Mouse (Mus musculus): Measurements from ENCODE around the gene Git1. TPM values are rescaled to one million over a fixed set of nuclear protein-coding genes. Genes with fewer than 3 reads are reported as not detected.
A peak's percentile ranks its signal among the peaks of the same experiment; 100 is the strongest.

Git1 gene
- polyA plus RNA-seq, 1 experiment, result 15.6 TPM

GRCm38 (mm10) chr11:77502481-77502880, 9.1 kb downstream of the Git1 start:
- Histone ChIP-seq H3K4me1 (ENCODE audit: control insufficient read depth, insufficient read depth, insufficient read length, low read length) (peaks cover 17% of the 10 kb centered on the region), H3K27ac (replicated peaks; ENCODE audit: low read depth, low read length) (no peak overlapping the region), H3K4me3 (ENCODE audit: insufficient read depth, low read depth, low read length) (no peak overlapping the region)

GRCm38 (mm10) chr11:77503511-77503910, 10.1 kb downstream of the Git1 start:
- peaks cover 8% of the 10 kb centered on the region for H3K4me1 ChIP-seq (ENCODE audit: control insufficient read depth, insufficient read depth, insufficient read length, low read length)
- H3K4me3 ChIP-seq (ENCODE audit: insufficient read depth, low read depth, low read length), result no peak overlapping the region

GRCm38 (mm10) chr11:77504377-77504776, 11.0 kb downstream of the Git1 start:
- Histone ChIP-seq H3K4me1 (ENCODE audit: control insufficient read depth, insufficient read depth, insufficient read length, low read length) (peaks cover 4% of the 10 kb centered on the region), H3K27ac (replicated peaks; ENCODE audit: low read depth, low read length) (no peak overlapping the region), H3K4me3 (ENCODE audit: insufficient read depth, low read depth, low read length) (no peak overlapping the region)

More at GRCm38 (mm10) chr11:77503511-77503910, 10.1 kb downstream of the Git1 start:
- H3K27ac ChIP-seq (replicated peaks; ENCODE audit: low read depth, low read length), result no peak overlapping the region

GRCm38 (mm10) chr11:77505291-77505980, 12.1 kb downstream of the Git1 start:
- H3K4me1 ChIP-seq (ENCODE audit: control insufficient read depth, insufficient read depth, insufficient read length, low read length), result peaks cover 4% of the 10 kb centered on the region
- H3K4me3 ChIP-seq (ENCODE audit: insufficient read depth, low read depth, low read length), result no peak overlapping the region
- no peak overlapping the region for H3K27ac ChIP-seq (replicated peaks; ENCODE audit: low read depth, low read length)

GRCm38 (mm10) chr11:77506273-77506672, 12.9 kb downstream of the Git1 start:
- Histone ChIP-seq H3K4me1 (ENCODE audit: control insufficient read depth, insufficient read depth, insufficient read length, low read length) (peaks cover 4% of the 10 kb centered on the region), H3K27ac (replicated peaks; ENCODE audit: low read depth, low read length) (no peak overlapping the region), H3K4me3 (ENCODE audit: insufficient read depth, low read depth, low read length) (no peak overlapping the region)

GRCm38 (mm10) chr11:77506941-77507340, 13.6 kb downstream of the Git1 start:
- no peak overlapping the region for H3K27ac ChIP-seq (replicated peaks; ENCODE audit: low read depth, low read length)
- H3K4me1 ChIP-seq (ENCODE audit: control insufficient read depth, insufficient read depth, insufficient read length, low read length), result peaks cover 4% of the 10 kb centered on the region
- no peak overlapping the region for H3K4me3 ChIP-seq (ENCODE audit: insufficient read depth, low read depth, low read length)

- H3K27ac ChIP-seq (replicated peaks; ENCODE audit: low read depth, low read length), result no peak overlapping the region
Measured at GRCm38 (mm10) chr11:77507426-77507825, 14.1 kb downstream of the Git1 start.

GRCm38 (mm10) chr11:77508068-77509021, 15.0 kb downstream of the Git1 start:
- peaks cover 6% of the 10 kb centered on the region; the same call in 1 of the 2 replicates for H3K4me1 ChIP-seq (ENCODE audit: control insufficient read depth, insufficient read depth, insufficient read length, low read length)
- H3K27ac ChIP-seq (replicated peaks; ENCODE audit: low read depth, low read length), result no peak overlapping the region
- H3K4me3 ChIP-seq (ENCODE audit: insufficient read depth, low read depth, low read length), result peak overlapping the region; percentile 58

More at GRCm38 (mm10) chr11:77507426-77507825, 14.1 kb downstream of the Git1 start:
- peaks cover 7% of the 10 kb centered on the region for H3K4me1 ChIP-seq (ENCODE audit: control insufficient read depth, insufficient read depth, insufficient read length, low read length)
- H3K4me3 ChIP-seq (ENCODE audit: insufficient read depth, low read depth, low read length), result no peak overlapping the region

- no peak overlapping the region for H3K27ac ChIP-seq (replicated peaks; ENCODE audit: low read depth, low read length)
- no peak overlapping the region for H3K4me3 ChIP-seq (ENCODE audit: insufficient read depth, low read depth, low read length)
- H3K4me1 ChIP-seq (ENCODE audit: control insufficient read depth, insufficient read depth, insufficient read length, low read length), result peaks cover 10% of the 10 kb centered on the region
Measured at GRCm38 (mm10) chr11:77511336-77511735, 18.0 kb downstream of the Git1 start.

GRCm38 (mm10) chr11:77512891-77513810, 19.8 kb downstream of the Git1 start:
- Histone ChIP-seq H3K27ac (replicated peaks; ENCODE audit: low read depth, low read length) (peak overlapping the region; percentile 76), H3K4me1 (ENCODE audit: control insufficient read depth, insufficient read depth, insufficient read length, low read length) (peaks cover 11% of the 10 kb centered on the region), H3K4me3 (ENCODE audit: insufficient read depth, low read depth, low read length) (peak overlapping the region; percentile 92)

GRCm38 (mm10) chr11:77513811-77514170, 20.4 kb downstream of the Git1 start:
- Histone ChIP-seq H3K4me3 (ENCODE audit: insufficient read depth, low read depth, low read length) (peak overlapping the region; percentile 76), H3K4me1 (ENCODE audit: control insufficient read depth, insufficient read depth, insufficient read length, low read length) (peaks cover 15% of the 10 kb centered on the region), H3K27ac (replicated peaks; ENCODE audit: low read depth, low read length) (peak overlapping the region; percentile 76)

GRCm38 (mm10) chr11:77514281-77514831, 21.0 kb downstream of the Git1 start:
- Histone ChIP-seq H3K4me1 (ENCODE audit: control insufficient read depth, insufficient read depth, insufficient read length, low read length) (peaks cover 15% of the 10 kb centered on the region), H3K4me3 (ENCODE audit: insufficient read depth, low read depth, low read length) (peak overlapping the region; percentile 76), H3K27ac (replicated peaks; ENCODE audit: low read depth, low read length) (peak overlapping the region; percentile 76)

GRCm38 (mm10) chr11:77514832-77515636, 21.7 kb downstream of the Git1 start, which contains the start of gene Abhd15:
Abhd15 (plus strand) TSS chr11:77515121.
- H3K4me1 ChIP-seq (ENCODE audit: control insufficient read depth, insufficient read depth, insufficient read length, low read length), result peaks cover 15% of the 10 kb centered on the region
- H3K4me3 ChIP-seq (ENCODE audit: insufficient read depth, low read depth, low read length), result peak within 1 kb of the TSS; percentile 82
- H3K27ac ChIP-seq (replicated peaks; ENCODE audit: low read depth, low read length), result peak within 1 kb of the TSS; percentile 76

Measured in brown adipose tissue, adult 24 weeks (tissue).